Mouse (Mus musculus) right cerebral cortex, postnatal 14 days (tissue): ENCODE data around the gene Poln.

Experiments used
- DNase-seq: peaks from one replicate; pipeline ENCODE4 v3.0.0; 2022

Gene Poln

DNA sequence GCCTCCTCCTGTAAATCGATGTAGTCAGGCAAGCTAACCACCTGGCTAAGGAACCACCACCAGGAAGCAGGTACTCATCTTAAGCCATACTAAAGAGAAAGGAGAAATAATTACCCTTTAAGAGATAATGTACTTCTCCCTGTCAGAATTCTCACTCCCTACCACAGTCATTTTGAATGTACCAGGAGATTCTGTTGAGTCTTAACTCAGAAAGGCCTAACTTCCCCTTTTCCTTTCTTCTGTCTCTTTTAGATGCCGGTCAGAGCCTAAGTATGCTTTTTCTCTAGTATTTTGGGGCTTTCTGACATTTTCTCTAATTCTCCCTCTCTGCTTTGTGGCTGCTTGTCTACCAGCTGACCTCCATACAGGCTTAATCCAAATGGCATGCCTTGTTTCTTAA is 76.2 kb downstream of the Poln start:
- no peak for DNase-seq

DNA sequence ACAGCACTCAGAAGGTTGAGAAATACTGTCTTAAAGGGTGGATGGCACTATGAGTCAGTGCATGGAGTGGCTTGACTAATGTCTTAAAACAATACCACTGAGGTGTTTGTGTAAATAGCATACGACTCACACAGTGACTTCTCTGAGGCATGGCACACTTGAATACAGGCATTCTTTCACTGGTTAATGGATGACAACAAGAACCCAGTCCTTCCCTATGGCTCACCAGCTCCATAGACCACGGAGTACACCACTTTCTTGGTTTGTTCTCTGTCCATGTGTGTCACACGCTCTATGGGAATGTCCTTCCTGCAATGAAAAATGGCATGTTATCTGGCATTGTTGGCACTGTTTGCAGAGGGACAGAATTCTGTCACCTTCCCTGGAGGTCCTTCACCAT is 136.7 kb downstream of the Poln start:
- DNase-seq, result no peak

DNA sequence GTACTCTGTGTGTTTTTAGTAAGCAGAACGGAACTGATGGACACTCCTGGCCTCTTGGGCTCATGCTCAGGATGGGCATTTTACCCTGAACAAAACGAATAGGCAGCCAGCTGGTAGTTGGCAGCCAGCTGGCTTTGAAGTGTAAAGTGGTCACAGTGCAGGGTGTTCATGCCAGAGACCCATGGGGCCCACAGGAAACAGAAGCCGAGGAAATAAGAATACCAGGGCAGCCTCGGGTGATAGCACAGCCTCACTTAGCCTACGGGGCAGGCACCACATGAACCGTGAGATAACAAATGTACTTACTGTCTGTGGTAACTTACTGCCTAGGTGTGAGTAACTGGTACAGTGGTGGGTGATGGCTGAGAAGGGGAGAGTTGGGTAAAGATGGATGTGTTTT is 138.2 kb downstream of the Poln start:
- no peak for DNase-seq

DNA sequence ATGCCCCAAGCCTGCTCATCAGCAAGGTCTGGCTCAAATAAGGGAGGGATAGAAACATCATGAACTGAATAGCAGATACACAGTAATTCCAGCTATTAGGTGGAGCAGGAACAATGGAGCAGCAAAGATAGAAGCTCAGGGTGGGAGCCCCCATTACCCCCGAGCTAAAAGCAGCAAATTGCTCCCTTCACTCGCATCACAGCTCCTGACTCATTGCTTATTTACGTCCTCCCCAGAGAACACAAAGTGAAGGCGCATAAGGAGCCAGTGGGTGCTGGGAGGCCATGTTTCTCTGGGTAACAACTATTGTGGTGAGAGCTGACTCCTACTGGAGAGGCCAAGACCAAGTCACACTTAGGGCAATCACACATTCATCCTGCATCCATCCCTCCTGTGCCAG is 139.1 kb downstream of the Poln start:
- no peak for DNase-seq

DNA sequence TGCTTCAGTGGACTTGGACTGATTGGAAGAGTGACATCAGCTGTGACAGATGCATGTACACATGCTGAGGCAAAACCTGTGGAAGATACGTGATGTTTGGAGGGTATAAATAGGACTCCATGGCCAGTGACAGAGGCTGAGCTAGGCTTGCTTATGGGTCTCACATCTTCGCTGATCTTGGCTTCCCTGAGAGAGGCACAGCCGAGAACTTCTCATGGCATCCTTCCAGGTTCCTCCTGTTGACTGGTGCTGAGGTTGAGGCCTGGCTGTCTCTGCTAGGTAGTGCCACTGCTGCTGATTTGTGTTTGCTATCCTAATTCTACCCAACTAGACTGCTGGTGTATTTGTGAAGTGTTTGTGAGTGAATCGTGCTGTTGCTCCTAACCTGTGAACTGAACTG is 150.3 kb downstream of the Poln start:
- no peak for DNase-seq

DNA sequence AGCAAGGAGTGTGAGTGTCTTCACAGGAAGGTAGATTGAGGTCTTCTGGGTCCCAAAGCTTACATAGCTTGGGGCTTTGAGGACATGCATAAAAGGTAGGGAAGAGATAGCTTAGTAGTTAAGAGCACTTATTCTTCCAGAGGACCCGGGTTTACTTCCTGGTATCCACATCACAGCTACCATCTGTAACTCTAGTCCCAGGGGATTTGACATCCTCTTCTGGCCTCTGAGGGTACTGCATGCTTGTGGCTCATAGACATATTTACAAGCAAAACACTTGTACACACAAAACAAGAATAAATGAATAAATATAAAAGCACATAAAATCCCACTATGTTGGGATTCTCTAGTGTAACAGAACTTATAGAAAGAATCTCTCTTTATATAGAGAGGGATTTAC is 154.6 kb downstream of the Poln start:
- no peak for DNase-seq

DNA sequence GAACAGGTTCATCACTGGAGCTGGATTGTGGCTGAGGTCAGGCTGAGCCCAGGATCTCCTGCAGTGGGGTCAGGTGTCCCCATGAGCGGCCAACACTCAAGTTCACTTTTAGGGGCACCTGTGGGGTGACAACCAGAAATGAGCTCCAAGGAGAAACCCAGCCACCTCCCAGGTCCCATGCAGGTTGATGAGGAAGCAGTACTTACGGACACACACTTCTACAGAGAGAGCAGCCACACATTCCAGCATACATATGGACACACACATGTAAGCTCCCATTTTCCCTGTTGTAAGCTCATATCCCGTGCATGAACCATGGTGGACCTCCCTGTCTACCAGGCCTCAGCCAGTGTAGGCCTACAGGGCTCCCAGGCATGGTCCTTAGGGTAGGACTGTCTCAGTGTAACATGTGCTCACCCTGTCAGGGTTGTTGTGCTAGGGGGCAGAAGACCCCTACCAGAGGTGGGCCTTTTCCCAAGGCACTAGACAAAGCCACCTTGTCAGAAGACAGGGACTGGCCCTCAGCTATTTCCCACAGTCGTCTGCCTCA is 161.8 kb downstream of the Poln start:
- no peak for DNase-seq

DNA sequence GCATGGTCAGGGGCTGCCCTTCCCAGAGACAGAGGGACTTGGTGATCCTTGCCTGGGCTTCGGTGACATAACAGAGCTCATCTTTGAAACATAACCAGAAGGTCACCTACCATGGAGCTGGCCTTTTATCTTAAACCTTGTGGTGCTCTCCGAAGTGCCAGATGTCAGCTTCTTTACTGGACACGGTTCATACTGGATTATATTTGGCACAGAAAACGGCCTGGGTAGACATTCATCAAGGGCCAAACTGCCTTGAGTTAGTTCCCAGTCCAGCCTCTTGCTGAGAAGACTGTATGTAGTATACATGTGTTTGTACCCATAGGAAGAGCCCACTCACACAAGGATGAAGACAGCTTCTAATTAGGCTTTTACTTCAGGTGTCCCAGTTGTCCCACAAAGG is 162.4 kb downstream of the Poln start:
- DNase-seq, result no peak

DNA sequence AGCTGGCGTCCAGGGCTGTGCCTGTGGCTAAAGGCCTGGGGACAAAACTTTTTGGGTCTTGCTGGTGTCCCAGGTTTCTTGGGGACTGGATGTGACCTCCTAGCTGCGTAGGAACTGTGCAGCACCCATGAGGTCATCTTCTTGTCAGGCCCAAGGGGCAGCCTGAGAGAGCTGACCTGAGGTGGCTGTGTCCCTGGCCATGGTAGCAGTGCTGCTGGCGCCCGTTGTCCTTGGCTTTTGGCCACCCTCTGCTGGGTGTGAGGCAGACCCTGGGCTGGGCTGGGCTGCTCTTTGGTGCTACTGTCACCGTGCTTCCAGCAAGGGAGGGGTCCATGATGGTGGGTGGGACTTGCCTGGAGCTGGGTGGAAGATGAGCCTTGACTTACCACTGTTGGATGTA is 164.6 kb downstream of the Poln start:
- no peak for DNase-seq

DNA sequence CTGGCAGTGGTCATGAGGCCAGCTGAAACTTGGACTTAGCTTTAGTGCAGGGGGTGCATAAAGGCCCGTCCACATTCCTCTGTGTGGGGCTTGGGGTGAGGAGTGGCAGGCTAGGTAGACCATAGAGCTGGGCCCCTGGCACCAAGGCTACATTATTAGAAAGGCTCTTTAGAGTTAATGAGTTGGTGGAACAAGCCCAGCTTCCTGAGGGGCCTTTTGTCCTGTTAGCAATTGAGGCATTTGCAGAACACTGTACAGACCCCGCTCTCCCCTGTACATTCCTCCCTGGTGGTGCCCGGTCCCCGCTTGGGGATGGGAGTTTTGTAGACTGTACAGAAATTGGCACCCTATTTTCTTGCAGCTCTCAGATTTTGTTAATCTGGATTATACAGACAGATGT is 166.6 kb downstream of the Poln start:
- DNase-seq, result no peak

DNA sequence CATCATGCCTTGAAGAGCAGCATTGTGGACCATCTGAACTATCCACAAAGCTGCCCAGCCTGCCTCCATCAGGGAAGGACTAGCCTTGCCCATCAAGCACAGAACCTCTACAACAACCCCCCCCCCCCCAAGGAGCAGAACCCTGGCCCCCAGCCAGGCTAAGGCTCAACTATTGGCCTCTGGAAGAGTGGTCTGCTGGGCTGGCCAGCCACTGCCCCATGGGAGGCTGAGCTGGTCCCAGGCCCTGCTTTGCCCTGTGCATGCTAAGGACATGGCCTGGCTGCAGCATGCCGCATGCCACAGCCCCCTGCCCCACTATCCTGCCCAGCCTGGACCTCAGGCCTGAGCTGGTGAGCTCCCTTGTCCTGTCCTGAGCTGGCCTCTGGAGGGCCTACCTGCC is 167.8 kb downstream of the Poln start:
- DNase-seq, result no peak

DNA sequence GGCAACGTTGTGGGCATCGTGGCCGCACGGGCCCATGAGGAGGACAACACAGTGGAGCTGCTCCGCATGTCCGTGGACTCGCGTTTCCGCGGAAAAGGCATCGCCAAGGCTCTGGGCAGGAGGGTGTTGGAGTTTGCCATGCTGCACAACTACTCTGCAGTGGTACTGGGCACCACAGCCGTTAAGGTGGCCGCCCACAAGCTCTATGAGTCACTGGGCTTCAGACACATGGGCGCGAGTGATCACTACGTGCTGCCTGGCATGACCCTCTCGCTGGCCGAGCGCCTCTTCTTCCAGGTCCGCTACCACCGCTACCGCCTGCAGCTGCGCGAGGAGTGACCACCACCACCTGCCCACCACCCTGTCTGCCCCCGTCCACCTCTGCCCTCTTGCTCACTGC is 168.4 kb downstream of the Poln start:
- no peak for DNase-seq

DNA sequence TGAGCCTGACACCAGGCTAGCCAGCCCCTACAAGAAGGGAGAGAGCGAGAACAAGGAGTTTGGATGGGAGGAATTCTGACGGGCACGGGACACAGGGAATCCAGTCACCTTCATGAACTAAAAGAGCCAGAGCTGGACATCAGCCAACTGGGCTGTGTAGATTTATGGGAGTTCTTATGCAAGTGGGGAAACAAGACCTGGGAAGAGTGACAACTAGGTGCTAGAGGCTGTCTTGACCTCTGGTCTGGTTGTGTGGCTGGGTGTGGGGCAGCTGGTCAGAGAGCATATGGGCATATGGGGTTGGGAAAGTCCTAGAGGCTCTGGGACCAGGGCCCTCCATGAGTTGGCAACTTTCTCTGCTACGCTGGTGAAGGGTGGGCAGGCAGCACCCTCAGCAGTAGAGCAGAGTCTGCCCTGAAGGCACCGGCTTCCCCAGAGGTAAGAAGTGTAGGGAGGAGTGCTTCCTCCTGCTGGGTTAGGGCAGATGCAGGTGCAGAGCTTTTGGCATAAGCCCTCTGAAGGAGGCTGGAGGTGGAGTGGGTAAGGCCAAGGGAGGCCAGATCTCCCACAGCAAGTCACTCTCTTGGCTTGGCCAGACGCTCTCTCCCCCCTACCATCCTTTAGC is 169.7 kb downstream of the Poln start:
- DNase-seq, result no peak

DNA sequence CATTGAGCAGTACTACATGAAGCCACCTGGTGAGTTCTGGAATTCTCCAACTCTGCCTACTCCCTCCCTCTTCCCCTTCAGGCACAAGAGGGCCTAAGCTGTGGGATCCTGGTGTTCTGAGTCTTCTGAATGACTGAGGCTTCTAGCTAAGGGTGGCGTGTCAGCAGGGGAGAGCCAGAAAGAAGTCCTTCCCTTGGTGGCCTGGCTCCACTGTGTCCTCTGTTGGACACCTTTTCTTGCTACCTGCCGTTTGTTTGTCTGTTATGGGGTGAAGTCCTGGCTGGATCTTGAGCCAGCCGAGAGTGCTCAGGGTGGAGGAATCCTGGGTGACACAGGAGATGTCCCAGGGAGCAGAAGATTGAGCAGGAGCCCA is 170.8 kb downstream of the Poln start:
- DNase-seq, result no peak

DNA sequence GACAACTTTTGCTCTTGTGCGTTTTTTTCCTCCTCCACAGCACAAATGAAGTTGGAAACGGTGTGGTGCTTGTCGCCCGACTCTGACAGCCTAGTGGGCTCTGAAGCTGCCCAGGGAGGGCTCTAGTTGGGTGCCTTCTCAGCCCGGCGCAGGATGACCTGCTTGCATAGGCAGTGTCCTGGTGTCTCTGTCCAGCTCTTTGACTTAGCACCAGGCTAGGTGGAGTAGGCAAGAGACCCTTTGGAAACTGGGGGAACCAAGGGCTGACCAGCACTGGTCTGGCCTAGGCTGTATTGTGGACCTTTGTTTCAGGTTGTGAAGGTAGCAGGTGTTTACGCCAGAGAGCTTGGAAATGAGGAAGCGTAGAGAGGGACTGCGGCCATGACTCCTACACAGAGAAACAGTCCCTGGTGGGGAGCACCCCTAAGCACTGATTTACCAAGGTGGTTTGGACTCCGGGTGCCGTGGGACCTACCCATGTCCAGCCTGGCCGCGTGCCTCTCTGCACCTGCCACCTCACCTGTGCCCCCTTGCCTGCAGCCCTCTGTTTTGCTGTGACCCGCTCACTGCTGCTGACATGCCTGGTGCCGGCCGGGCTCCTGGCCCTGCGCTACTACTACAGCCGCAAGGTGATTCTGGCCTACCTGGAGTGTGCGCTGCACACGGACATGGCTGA is 171.3 kb downstream of the Poln start:
- DNase-seq, result no peak

DNA sequence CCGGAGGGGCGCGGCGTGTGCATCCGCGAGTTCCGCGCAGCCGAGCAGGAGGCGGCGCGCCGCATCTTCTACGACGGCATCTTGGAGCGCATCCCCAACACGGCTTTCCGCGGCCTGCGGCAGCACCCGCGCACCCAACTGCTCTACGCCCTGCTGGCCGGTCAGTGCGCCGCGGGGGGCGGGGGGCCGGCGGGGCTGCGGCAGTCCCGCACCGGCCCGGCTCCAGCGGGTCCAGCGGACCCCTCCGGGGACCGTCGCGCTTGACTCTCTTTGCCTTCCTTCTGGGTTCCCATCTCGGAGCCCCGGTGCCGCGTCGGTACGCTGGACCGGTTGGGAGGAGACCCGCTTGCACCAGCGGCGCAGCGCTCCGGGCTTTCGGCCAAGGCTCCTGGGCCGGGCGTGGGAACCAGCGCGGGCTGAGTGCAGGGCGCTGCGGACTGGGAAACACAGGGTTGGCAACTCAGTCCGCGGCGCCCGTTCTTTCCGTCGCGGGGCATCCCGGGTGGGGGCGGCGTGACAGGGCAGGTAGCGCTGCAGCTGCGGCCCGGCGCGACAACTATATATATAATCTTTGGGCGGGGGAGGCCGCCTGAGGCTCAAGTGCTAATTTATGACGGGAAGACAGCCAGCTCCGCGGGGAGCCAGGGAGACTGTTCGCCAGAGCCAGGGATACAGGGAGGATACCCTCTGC is 172.1 kb downstream of the Poln start:
- peak; percentile 80 for DNase-seq

DNA sequence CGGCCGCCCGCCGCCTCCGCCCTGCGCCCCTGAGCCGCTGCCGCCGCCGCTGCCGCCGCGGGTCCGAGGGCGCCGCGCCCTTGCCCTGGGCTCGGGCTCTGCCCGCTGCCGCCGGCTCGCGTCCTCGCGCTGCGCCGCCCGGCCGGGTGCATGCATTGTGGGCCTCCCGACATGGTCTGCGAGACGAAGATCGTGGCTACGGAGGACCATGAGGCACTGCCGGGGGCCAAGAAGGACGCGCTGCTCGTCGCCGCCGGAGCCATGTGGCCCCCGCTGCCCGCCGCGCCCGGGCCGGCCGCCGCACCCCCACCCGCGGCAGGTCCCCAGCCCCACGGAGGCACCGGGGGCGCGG is 172.6 kb downstream of the Poln start:
- no peak for DNase-seq

DNA sequence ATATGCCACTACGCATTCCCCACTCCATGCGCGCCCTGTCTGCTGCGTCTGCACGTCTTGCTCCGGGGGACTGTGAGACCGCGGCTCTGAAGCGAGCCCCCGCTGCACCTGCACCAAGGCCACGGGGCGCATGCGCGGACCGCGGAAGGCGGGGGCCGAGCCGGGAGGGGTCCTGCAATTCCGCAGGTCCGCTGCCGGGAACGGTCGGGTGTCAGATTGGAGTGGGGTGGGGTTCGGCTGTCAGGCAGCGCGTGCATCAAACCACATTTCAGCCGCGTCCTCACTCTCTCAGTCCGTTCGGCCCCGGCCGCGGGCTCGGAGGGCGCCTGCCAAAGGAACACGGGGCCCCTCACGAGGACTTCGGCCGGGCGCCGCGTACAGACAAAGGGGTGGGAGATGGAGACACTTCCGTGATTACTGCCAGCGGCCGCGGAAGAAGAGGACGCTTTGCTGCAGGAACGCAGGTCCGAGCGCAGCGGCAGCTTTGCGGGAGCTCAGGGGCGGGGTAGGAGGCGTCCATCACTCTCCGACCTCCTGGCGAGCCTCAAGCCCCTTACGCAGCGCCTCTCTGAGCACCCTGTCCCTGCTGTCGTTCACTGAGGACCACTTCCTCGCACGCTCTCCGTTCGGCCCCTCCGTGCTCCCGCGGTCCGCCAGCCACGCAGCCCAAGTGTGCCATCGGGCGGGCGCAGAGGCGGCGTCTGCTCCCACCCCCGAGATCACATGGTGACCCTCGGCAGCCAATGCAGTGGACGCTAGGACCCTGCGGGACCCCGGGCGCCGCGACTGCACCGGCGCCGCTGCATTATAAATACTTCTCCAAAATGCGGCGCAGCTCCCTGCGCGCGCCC is 173.2 kb downstream of the Poln start, which contains the start of gene Nat8l:
TSS of gene Nat8l (plus strand) at position 142 of the 851 bp plus-strand sequence.
- DNase-seq, result peak; percentile 89

DNA sequence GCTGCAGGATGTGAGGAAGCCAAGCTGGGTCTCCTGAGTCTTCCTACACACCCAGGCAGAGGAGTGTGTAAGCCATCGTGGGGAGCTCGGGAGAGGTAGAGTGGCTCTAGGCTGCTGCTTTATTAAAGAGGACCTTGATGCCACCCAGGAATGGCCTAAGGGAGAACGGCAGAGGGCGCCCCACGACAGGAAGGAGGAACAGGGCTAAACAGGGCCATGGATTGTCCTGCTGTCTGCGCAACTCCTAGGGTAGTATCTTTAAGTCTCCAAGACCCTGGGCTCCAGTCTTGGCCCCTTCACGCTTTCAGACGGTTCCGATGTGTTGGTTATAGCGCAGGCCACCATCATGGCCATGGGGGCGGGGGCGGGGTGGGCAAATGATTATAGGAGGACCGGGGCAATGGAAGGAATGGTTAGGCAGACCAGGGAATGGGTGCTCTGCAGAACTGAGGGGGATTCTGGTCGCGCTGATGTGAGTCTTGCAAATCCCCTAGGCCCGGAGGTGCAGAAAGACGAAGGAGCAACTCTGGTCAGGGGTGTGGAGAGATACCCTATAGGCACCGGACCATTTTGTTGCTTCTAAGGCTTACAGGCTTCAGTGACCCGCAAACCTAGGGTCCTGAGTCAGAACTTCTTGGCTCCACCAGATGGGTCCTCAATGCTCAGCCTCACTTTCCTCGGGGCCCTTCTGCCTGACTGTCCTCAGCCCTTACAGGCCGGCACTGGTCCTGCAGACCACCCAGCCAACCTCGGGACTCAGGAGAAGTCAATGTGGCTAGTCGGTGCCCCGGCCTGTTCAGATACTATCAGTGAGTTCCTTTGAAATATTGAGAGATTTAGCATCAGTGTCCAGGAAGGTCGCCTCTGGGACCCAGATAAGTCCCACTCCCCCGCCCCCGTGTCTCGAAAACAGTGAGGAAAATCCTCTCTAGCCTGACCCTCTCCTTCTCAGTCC is 174.3 kb downstream of the Poln start:
- peak; percentile 77 for DNase-seq

DNA sequence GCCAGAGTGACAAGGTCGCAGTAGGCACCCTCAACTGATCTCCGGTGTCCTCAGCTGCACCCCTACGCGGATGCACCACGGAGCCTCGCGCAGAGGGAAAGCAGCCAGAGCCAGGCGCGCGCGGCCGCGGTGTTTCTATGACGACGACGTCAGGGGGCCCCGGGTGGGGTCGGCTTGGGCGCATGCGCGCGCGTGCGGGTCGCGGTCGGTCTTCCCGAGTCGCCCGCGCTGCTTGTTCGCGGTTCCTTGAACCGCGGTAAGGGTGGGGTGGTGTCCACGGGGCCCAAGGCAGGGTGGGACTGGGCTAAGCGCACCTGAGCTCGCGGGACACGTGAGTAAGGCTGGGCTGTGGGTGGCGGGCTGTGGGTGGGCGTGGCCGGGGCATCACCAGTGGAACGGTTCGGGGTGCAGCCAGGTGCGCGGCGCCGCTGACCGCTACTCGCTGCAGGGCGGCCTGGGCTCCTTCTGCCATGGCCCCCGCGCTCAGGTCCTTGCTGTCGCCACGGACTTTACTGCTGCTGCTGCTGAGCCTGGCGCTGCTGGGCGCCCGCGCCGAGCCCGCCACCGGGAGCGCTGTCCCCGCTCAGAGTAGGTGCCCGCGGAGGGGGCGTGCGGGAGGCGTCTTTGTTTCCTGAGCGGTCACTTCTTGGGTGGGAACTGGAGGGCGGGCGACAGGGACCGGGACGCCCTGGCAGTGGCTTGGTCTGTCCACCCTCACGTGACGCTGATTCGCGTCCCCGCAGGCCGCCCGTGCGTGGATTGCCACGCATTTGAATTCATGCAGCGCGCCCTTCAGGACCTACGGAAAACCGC is 185.7 kb downstream of the Poln start, which contains the start of gene Gm1673:
TSS of gene Gm1673 (plus strand) at position 125 of the 813 bp plus-strand sequence.
- peak; percentile 95 for DNase-seq

DNA sequence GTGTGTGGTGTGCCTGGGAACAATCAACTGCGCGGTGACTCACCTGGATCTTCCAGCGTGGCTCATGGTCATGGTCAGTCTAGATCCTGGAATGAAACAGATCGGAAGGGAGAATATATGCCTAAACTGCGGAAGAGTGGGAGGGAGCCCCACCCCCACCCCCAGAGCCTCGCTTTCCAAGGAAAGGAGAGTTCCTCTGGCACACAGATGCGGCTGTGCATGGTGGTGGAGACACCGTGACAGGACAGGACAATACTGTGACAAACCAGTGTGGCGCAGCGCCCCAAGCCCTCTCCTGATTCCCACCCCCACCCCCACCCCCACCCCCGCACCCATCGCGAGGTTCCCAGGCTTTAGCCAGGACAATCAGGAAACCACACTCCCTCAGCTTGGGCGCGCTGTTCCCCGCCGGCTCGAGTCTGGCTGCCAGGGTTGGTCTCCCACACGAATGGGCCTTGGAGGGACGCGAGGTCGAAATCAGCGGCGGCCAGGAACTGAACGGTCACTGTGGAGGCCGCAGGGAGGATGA is 186.5 kb downstream of the Poln start:
- DNase-seq, result no peak
